Mouse (Mus musculus) ovary, postnatal 14 days (tissue): ENCODE measurements around the gene Ighmbp2.

ENCODE experiments used
- DNase-seq: peaks from one replicate; pipeline ENCODE4 v3.0.0; 2022; ENCODE audit warnings: low spot score

The Ighmbp2 gene

DNA sequence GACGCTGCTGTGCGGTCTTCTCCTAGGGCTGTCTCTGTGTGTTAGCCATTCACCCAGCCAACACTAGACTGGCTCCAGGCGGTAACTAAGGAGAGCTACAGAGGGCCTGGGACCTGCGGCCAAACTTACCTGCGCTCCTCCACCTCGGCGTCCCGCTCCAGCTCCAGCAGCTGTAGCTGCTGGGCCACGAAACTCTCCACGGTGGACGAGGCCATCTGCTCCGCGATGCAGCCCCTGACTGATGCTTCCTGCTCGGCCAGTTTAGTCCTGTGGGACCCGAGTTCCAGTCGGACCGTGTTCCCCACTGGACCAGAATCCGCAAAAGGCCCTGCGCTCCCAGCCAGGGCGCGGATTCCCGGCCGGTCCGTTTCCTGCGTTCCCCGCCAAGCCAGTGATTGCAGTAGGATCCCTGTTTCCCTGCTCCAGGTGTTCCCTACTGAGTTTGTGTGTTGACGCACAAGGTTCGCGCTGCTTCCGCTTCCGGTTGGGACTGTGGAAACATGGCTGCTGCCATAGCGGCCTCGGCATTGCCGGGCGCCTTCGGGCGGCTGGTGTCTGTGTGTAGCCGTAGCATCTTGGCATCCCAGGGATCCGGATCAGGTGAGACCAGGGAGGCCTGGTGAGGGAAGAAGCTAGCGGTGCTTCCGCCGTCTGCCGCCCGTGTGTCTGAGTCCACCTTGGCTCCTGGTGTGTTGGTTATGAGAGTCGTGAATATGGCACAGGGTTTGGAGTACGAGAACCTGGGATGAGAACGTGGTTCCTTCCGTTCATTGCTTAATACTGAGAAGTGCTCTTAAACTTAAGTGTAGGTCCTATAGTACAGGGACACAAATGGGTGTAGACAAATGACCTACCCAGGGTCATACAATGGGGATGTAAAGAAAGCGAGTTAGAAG is at the start of gene Ighmbp2, which contains the start of gene Mrpl21:
TSS of gene Ighmbp2 (minus strand) at position 446 of the 896 bp plus-strand sequence.
TSS of gene Mrpl21 (plus strand) at position 330 of the 896 bp plus-strand sequence.
- peak; percentile 94 for DNase-seq

DNA sequence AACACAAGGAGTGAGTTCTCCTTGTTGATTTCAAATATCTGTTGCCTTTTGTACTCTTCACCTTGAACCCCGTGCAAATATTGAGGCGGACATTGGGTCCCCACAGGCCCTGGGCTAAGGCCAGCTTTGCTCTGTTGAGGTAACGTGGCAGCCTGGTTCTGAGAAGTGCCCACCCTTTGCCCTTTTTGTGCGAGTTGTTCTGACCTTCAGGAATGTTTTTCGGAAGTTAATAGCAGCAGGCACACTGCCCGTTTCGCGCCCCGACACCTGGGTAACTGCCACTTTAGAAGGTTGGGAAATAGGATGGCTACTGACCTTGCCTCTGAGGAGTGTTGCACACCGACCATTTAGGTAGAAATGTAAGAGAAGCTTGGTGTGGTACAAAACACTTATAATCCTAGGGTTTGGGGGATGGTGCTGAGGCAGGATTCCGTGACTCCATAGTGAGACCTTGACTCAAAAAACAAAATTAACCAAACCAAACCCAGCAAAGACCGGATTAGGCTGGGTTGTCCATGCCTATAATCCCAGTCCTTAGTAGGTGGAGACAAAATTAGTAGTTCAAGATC is 43.7 kb upstream of the Ighmbp2 start:
- DNase-seq: no peak

DNA sequence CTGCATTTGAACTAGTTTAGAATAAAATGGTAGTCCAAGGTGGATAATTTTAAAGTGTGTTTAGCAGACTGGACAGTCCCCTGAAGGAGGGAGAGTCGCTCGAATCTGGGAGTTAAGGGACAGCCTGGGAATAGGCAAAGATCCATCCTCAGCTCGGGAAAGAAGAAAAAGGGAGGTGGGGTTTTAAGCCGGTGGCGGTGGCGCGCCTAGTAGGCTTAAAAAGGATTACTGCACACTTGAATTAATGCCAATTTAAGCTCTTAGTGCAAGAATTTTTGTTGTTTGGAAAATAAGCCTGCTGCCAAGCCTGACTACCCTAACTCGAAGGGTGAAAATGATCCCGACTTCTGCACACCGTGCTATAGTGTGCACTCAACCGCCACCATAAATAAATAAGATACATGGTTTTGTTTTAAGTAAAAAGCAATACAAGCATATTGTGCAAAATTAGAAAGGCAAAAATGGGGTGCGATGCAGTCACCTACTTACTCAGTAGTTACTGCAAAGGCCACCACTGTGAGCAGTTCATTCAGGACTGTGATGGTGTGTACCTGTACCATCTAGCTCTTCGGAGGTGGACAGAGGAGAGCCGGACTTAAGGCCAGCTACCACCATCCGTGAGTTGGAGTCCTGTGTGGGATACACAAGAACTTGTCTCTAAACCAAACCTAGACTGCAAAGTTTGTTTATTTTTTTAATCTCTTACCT is 43.1 kb upstream of the Ighmbp2 start:
- DNase-seq: peak; percentile 18

DNA sequence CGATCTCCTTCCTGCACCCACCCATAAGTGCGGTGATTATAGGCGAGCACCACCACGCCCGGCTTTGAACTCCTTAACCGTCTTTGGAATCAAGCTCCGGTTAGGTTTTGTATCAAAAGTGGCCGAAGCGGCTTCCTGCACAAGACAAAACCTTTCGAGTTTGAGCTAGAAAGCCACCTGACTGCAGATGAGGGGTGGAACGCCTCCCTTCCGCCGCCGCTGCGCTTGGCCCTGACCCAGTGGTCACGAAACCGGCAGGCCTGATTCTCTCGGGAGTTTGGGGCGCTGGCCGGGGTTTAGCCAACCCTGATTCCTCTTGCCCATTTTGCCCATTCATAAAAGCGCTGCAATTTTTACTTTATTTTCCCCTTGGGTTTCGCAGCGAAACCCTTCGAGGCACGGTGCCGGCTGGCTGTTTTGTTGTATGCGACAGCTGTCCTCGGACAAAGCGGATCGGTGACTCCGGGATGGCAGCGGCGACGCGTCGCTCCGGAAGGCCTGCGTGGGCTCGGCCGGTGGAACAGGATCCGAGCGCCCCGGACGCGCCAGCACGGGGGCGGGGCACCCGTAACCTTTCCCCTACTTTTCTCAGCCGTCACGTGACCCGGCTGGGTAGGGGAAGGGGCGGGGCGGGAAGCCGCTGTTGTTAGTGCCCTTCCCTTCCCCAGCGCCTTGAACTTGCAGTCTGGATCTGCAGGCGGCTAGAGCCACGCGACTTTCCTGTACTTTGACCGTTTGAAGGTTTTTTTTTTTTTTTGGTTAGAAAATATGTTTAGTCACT is 42.3 kb upstream of the Ighmbp2 start:
- DNase-seq: peak; percentile 86

DNA sequence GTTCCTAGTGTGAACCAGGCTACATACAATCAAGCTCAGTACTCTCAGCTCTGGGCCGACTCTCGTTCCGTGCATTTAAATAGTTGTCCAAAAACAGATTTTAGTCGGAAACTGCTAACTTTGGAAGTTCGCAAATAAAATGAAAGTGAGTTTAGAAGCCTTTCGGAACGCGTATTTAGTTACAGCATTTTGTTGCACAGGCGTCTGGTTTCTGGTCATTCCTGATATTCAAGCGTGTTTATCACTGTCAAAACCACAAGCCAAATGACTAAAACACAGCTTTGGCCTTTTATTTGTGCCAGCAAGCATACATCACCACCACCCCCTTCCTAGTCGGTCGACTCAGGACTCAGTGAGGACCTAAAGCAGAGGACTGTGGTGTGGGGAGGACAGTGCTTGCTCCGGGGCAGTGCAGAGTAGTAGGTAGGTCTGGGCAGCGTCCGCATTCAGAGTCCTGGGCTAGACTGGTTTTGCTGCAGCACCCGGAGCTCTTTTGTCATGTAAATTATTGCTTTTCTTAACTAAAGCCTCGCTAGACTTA is 41.5 kb upstream of the Ighmbp2 start:
- DNase-seq: no peak

DNA sequence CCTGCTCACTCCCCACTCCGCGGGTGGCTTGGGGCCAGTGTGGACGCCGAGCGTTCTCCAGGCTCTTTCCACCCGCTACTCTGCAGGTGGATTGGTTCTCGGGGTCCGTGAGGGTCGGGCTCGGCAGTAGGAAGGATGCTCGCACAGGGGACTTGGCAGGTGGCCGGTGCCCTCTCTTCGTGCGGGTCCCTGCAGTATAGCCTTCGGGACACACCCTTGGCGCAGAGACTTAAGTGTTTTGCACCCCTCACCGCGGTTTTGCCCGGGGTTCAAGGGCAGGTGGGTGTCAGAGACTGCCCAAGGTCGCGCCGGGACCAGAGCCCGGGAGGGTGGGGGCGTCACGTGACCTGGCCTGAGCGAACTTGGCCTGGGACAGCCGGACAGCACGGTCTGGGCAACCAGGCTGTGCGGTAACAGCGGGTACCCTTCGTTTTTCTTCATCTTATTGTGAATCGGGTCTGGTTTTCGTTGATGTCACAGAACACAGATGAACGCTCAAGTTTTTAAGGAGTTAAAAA is 41.0 kb upstream of the Ighmbp2 start:
- DNase-seq: peak; percentile 49

DNA sequence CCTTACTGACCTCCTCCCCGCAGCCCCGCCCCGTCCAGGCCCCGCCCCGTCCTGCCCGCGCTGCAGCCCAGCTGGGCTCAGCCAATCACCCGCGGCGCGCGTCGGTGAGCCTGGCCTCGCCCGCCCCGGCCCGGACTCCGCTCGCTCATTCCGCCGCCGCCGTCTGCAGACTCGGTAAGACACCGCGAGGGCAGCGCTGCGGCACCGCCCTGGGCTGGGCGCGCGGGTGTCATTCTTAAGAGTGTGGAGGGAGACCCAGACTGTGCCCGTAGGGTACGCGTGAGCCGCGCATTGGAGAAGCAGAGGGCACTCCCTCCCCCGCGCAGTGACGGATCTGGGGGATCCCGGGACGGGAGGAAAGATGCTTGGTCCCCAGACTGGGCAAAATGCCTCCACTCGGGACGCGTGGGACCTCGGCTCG is 40.4 kb upstream of the Ighmbp2 start:
- peak; percentile 79 for DNase-seq

DNA sequence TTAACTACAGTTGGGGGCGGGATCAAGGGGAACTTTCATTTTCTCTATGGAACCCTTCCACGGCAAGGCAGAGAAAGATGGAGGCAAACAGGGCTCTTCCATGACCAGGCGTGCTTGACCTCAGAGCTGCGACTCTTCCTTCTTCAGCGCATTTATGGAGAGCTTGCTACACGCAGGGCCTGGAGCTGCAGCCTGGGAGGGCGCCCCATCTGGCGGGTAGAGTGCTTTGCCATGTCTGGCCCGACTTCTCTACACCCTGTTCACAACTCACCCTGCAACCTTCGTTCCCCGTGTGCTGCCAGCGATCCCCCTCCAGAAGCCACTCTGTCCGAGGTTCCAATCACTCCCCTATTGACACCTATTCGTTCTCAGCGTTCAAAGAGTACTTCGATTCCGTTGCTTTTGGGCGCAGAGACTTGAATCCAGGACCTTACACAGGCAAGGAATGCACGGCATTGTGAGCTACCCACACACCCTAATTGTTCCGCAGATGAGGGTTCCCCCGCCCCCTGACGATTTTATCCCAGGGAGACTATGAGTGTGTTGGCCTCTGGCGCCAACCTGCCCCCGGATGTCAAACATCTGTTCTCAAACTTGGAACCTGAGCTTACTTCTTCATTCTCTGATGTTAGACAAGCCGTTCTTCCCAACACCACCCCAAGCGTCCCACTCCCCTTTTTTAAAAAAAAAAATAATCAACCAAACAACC is 39.6 kb upstream of the Ighmbp2 start, which contains the start of gene Cpt1a:
TSS of gene Cpt1a (plus strand) at position 74 of the 709 bp plus-strand sequence.
- DNase-seq: peak; percentile 45

DNA sequence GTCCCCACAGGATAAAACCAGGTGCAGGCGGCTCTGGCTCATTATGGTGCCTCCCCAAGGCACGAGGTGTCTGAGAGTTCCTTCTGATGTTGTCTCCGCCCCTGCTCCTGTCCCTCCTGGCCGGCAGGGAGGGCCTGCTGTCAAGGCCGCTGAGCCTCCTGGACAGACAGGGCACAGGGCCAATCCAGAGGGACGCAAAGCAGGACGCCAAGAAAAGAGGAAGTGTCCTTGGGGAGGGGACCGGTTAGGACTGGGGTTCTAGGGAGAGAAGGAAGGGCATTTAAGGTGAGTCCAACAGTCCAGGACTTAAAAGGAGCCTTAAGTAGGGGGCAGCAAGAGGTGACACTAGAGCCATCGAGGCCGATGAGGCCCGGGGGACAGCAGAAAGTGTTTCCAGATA is 38.8 kb upstream of the Ighmbp2 start:
- peak; percentile 59 for DNase-seq

DNA sequence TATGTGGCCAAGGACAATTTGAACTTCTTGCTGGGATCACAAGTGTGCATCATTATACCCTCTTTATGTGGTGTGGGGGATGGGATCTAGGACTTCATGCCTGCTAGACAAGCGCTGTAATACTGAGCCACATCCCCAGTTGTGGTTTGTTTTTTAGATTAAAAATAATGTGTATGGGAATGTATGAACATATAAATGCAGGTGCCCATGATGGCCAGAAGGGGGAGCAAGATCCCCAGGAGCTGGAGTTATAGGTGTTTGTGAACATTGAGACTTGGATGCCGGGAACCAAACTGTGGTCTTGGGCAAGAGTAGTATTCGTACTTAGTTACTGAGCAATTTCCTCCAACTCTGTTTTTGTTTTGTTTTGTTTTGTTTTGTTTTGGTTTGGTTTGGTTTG is 38.0 kb upstream of the Ighmbp2 start:
- no peak for DNase-seq

DNA sequence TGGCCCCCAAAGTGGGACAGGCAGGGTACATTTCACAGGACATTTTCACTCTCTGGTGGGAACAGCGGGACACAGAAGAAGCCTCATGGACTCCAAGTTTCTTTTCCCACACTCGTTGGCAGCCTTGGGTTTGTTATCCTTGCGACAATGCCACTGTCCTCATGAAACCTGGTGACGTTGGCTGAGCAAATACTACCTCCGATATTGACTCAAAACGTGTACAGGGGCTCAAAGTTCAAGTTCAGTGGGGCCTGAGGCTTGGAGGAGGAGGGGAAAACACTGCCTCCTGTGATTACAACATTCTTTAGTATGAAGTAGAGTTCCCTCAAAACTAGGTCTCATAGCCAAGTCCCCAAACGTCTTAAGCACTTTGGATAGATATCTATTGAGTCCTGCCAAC is 37.3 kb upstream of the Ighmbp2 start:
- no peak for DNase-seq

DNA sequence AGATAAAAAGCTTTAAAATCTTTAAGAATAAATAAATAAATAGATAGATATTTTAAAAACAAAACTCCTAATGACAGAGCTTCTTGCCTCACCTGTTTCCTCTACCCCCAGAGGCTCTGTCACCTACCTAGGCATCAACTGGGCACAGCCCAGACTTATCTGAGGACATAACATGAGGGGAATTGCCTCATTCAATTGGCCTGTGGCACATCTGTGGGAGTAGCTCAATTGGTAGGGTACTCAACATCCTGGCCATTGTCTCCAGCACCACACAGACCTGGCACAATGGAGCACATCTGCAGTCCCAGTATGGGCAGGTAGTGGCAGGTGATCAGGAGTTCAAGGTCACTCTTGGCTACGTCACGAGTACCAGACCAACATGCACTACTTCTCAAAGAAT is 36.5 kb upstream of the Ighmbp2 start:
- no peak for DNase-seq

DNA sequence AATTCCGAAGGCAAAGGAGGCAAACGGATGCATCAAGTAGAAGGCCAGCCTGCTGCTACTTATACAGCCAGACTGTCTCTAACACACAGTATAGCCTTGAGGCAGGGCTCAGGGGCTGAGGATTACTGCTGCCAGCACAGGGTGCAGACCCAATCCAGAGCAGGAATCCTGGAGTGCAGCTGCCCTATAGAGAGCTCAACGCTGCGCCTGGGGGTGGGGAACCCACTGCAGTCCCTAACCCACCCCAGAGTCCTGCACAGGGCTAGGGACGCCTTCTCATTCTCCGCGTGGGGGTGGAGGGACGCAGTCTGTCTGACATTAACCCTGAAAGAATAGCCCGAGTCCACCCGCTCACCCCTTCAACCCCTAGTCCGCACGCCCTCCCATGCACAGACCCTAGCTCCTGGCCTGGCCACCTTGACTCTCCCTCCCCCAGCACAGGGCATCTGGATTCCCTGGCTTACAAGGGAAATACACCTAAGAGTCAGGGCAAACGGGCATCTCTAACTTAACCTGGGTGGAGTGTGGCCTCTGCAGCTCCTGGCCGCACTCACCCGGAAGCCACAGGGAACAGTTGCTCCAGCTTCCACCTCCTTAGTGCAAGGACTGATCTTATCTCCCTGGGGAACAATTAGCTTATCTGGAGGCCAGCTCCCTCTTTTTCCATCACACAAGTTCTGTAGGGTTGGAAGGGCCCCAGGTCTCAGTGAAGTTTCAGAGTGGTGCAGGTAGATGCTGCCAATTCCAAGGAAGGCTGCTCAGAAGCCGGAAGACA is 24.5 kb upstream of the Ighmbp2 start:
- no peak for DNase-seq

DNA sequence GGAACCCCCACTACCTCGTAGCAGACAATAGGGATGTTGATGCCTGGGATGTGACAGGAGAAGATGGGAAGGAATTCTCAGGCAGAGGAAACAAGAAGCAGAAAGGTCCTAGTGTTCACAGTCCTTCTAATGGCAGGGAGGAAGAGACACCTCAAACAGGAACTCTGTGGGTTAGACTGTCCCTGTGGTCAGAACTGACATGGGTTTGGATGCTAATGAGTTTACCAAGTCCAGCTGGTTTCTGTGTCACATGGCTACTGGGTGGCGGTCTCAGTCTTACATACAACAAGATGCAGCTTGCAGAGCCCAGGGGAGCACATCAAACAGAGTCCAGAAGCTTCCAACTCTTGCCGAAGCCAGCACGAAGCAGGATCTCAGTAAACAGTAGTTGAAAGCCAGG is 21.2 kb upstream of the Ighmbp2 start:
- no peak for DNase-seq

DNA sequence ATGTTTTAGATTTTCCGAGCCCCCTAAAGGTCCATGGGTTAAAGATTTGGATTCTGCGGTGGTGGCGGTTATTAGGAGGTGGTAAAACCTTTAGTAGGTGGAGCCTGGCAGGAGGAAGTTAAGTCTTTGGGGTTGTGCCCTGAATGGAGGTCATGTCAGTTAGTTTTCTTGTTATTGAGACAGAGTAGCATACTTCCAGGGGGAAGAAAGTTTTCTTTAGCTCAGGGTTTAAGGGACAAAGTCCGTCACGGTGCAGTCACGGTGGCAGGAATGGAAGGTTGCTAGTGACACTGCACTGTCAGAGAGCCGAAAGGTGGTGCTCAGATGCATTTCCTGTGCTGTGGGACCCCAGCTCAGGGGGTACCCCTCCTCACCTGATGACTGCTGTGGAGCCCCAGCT is 15.0 kb upstream of the Ighmbp2 start:
- no peak for DNase-seq

DNA sequence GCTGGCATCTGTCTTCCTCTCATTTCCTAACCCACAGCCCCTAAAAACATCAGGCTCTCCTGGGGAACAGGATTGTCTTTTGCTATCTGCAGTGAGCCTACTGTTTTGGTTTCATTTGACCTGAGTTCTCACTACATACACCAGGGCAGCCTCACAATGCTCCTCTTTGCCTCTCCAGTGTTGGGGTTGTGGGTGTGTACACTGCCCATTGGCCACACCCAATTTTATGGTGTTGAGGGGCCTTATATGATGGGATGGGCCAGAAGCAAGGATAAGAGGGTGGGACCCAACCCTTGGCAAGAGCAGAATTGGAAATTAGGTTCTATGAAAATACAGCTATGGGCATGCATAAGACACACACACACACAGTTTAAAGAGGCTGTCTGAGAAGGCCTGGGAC is 14.2 kb upstream of the Ighmbp2 start:
- no peak for DNase-seq

DNA sequence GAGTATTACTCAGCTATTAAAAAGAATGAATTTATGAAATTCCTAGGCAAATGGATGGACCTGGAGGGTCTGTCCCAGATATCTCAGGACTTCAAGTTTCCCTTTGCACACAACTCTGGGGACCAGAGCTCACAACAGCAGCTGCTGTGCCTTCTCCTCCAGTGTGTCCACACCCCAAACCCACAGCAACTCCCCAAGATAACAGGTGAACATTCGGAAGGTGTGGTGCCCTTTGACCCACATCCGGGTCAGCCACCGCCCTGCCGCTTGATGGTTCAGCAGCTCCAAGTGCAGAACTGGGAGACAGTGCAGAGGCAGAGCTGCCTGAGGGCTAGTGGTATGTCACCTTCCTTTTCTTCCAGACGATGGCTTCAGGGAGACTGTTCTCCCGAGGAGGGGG is 12.4 kb upstream of the Ighmbp2 start:
- DNase-seq: no peak

DNA sequence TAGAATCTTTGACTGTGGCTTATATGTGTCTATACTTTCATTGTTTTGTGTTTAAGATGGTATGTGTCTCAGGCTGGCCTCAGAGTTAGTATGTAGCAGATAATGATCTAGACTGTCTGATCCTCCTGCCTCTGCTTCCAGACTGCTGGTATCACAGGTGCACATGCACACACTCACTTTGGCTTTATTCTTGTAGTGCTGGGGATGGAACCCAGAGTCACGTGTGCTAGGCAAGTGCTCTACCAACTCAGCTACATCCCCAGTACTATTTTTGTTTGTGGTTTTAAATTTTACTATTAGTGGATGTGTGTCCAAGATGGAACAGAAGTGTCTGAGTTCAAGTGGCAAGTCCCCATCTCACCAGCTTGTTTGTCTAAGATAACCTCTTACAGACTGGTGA is 10.2 kb upstream of the Ighmbp2 start:
- DNase-seq: no peak

DNA sequence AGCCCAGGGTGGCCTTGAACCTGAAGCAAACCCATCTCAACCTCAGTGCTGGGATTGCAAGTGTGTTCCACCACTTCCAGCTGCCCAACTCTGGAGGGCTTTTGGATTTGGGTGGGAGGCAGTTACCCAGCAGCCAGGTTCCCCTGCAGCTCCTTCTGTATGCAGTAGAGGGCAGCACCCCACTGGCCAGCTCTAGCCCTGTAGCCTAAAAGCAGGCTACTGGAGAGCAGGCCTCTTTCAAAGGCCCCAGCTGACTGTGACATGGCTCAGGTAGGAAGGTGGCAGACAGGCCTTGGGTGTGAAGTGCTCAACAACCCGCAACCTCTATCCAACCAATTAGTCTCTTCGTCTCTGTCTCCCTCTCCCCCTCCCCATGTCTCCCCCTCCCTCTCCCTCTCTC is 9.2 kb upstream of the Ighmbp2 start:
- DNase-seq: peak; percentile 61

DNA sequence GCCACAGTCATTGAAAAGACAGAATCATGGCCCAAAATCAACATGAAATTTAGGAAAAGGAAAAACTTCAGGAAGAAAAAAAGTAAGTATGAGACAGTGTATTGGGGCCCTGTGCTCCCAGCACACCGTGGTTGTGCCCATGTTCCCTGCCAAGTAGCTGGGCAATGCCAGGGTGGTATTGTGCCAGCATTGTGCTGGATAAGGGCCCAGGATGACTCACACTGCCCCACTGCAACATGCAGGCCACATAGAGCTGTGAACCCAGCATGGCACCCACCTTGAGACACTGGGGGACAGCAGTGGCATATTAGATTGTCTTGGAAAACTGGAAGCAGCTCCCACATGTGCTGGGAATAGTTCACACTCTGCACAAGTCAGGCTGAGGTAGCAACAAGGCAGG is 6.2 kb upstream of the Ighmbp2 start:
- no peak for DNase-seq
